Mouse (Mus musculus) liver, embryonic 14.5 days (tissue): Measurements from ENCODE around the gene Qtrt1.

ENCODE experiments used
- CTCF ChIP-seq: IDR thresholded peaks from 2 replicates; pipeline ENCODE4 v1.5.1; 2016; ENCODE audit warnings: antibody characterized with exemption, low read depth, control low read depth
- EP300 ChIP-seq: IDR thresholded peaks from 2 replicates; pipeline ENCODE4 v1.6.1; 2016; ENCODE audit warnings: antibody characterized with exemption, low read depth

GRCm38 (mm10) chr9:21425556-21425945, 13.9 kb downstream of the Qtrt1 start:
- TF ChIP-seq CTCF (no peak), EP300 (no peak)
